Mouse (Mus musculus) telencephalon, adult 2 months (tissue): Measurements from ENCODE around the gene Astn2.

Experiments
- DNase-seq: peaks from one replicate; pipeline ENCODE4 v3.0.0-alpha.2; 2011; ENCODE audit warnings: low read depth, low spot score

The Astn2 gene

GRCm38 (mm10) chr4:65972395-65972794 lies 432.0 kb downstream of the Astn2 start:
- no peak for DNase-seq

- no peak for DNase-seq
These were observed 435.1 kb downstream of the Astn2 start for GRCm38 (mm10) chr4:65969318-65969717.

- DNase-seq, result peak; percentile 65
These were observed 439.8 kb downstream of the Astn2 start for GRCm38 (mm10) chr4:65964604-65965003.

GRCm38 (mm10) chr4:65959188-65959759 lies 445.1 kb downstream of the Astn2 start:
- peak; percentile 26 for DNase-seq

GRCm38 (mm10) chr4:65958369-65959187 lies 445.8 kb downstream of the Astn2 start:
- peak; percentile 50 for DNase-seq

GRCm38 (mm10) chr4:65951918-65952317 lies 452.5 kb downstream of the Astn2 start:
- peak; percentile 43 for DNase-seq

GRCm38 (mm10) chr4:65947141-65947649 lies 457.2 kb downstream of the Astn2 start:
- no peak for DNase-seq

- no peak for DNase-seq
These were observed 458.4 kb downstream of the Astn2 start for GRCm38 (mm10) chr4:65946021-65946420.

- DNase-seq, result no peak
These were observed 473.5 kb downstream of the Astn2 start for GRCm38 (mm10) chr4:65930901-65931300.

- peak; percentile 29 for DNase-seq
These were observed 484.1 kb downstream of the Astn2 start for GRCm38 (mm10) chr4:65920294-65920693.

- DNase-seq, result no peak
These were observed 488.1 kb downstream of the Astn2 start for GRCm38 (mm10) chr4:65916027-65917008.

GRCm38 (mm10) chr4:65912247-65912942 lies 492.0 kb downstream of the Astn2 start:
- no peak for DNase-seq

- DNase-seq, result no peak
These were observed 496.8 kb downstream of the Astn2 start for GRCm38 (mm10) chr4:65907660-65908059.

- no peak for DNase-seq
These were observed 499.4 kb downstream of the Astn2 start for GRCm38 (mm10) chr4:65904963-65905362.

GRCm38 (mm10) chr4:65896092-65897027 lies 508.1 kb downstream of the Astn2 start:
- DNase-seq, result no peak

- DNase-seq, result no peak
These were observed 515.9 kb downstream of the Astn2 start for GRCm38 (mm10) chr4:65888332-65888993.

- no peak for DNase-seq
These were observed 517.5 kb downstream of the Astn2 start for GRCm38 (mm10) chr4:65886862-65887261.

- peak; percentile 62 for DNase-seq
These were observed 518.5 kb downstream of the Astn2 start for GRCm38 (mm10) chr4:65885921-65886320.

GRCm38 (mm10) chr4:65874236-65874781 lies 530.1 kb downstream of the Astn2 start:
- no peak for DNase-seq
